In genomic region chr19:25395035-25395434, GRCm38 (mm10) we compare ENCODE assay signal across 8 mouse cellular contexts.
A peak's percentile ranks its signal among the peaks of the same experiment; 100 is the strongest.
DNase-seq lines count a peak whose midpoint lies in the region; ATAC-seq lines count a peak whose summit lies in the region.

No protein-coding gene starts in this region.

- WGBS in forebrain, embryonic 10.5 days: 33% methylated on average over 10 of the region's 10 CpGs
- 26% methylated on average over 10 of the region's 10 CpGs for WGBS in forebrain, embryonic 15.5 days
- WGBS in embryonic facial prominence, embryonic 11.5 days: 12% methylated on average over 10 of the region's 10 CpGs
- 11% methylated on average over 10 of the region's 10 CpGs for WGBS in heart, embryonic 12.5 days

- no peak overlapping the region for H3K9ac ChIP-seq in forebrain, embryonic 15.5 days (replicated peaks)
- H3K9ac ChIP-seq in embryonic facial prominence, embryonic 11.5 days (replicated peaks; ENCODE audit: low read length): 0 out of 2 replicates have a peak overlapping the region, but pooled peaks have one; percentile 25
- H3K9ac ChIP-seq in heart, embryonic 12.5 days: peak overlapping the region; percentile 46; the same call in 1 of the 2 replicates

- no peak; the same call in 1 of the 2 replicates for ATAC-seq in forebrain, embryonic 15.5 days (replicated peaks)
- ATAC-seq in embryonic facial prominence, embryonic 11.5 days (replicated peaks; ENCODE audit: insufficient number of reproducible peaks, low FRiP score, low TSS enrichment, low read depth): no peak
- ATAC-seq in heart, embryonic 12.5 days (ENCODE audit: insufficient number of reproducible peaks, low FRiP score): 0 out of 2 replicates have a peak, but pooled peaks have one; percentile 34

- peak overlapping the region; percentile 19 for H3K4me3 ChIP-seq in forebrain, embryonic 10.5 days
- no peak overlapping the region for H3K4me3 ChIP-seq in forebrain, embryonic 15.5 days
- H3K4me3 ChIP-seq in embryonic facial prominence, embryonic 11.5 days (ENCODE audit: low read depth, low read length): no peak overlapping the region
- H3K4me3 ChIP-seq in heart, embryonic 12.5 days: no peak overlapping the region; the same call in 1 of the 2 replicates

- H3K27me3 ChIP-seq in forebrain, embryonic 10.5 days (ENCODE audit: poor library complexity, severe bottlenecking): peaks cover 12% of the 10 kb centered on the region; the same call in 1 of the 2 replicates
- no peaks in the 10 kb centered on the region for H3K27me3 ChIP-seq in forebrain, embryonic 15.5 days
- no peaks in the 10 kb centered on the region for H3K27me3 ChIP-seq in embryonic facial prominence, embryonic 11.5 days (ENCODE audit: control insufficient read depth, insufficient read depth, low read length)
- H3K27me3 ChIP-seq in heart, embryonic 12.5 days (replicated peaks): no peaks in the 10 kb centered on the region

- no peaks in the 10 kb centered on the region for H3K9me3 ChIP-seq in forebrain, embryonic 10.5 days
- no peaks in the 10 kb centered on the region for H3K9me3 ChIP-seq in forebrain, embryonic 15.5 days
- H3K9me3 ChIP-seq in embryonic facial prominence, embryonic 11.5 days (replicated peaks; ENCODE audit: control insufficient read depth, low read length): no peaks in the 10 kb centered on the region
- 0 out of 2 replicates have a peak, but pooled peaks cover 4% of the 10 kb centered on the region for H3K9me3 ChIP-seq in heart, embryonic 12.5 days (replicated peaks)

- H3K36me3 ChIP-seq in forebrain, embryonic 10.5 days (replicated peaks): no peaks in the 10 kb centered on the region
- no peaks in the 10 kb centered on the region for H3K36me3 ChIP-seq in forebrain, embryonic 15.5 days
- no peaks in the 10 kb centered on the region for H3K36me3 ChIP-seq in embryonic facial prominence, embryonic 11.5 days (replicated peaks; ENCODE audit: control insufficient read depth, insufficient read depth, low read depth, low read length)
- H3K36me3 ChIP-seq in heart, embryonic 12.5 days: peaks cover 10% of the 10 kb centered on the region

- no peak for DNase-seq in forebrain, embryonic 10.5 days (ENCODE audit: extremely low spot score, low spot score)
- peak; percentile 56 for DNase-seq in embryonic facial prominence, embryonic 11.5 days (ENCODE audit: low spot score)
- DNase-seq in kidney, postnatal 10 days: peak; percentile 72
- peak; percentile 33 for DNase-seq in mesoderm, embryonic 11.5 days (ENCODE audit: low read depth, low spot score)
- no peak for DNase-seq in testis, postnatal 14 days (ENCODE audit: low spot score)
- no peak for DNase-seq in thymus, postnatal 0 days (ENCODE audit: low spot score)

- H3K27ac ChIP-seq in forebrain, embryonic 10.5 days: peak overlapping the region; percentile 63
- no peak overlapping the region; the same call in 1 of the 2 replicates for H3K27ac ChIP-seq in forebrain, embryonic 15.5 days (replicated peaks)
- peak overlapping the region; percentile 39; the same call in 1 of the 2 replicates for H3K27ac ChIP-seq in embryonic facial prominence, embryonic 11.5 days (replicated peaks; ENCODE audit: low read depth, low read length)
- peak overlapping the region; percentile 94 for H3K27ac ChIP-seq in heart, embryonic 12.5 days (ENCODE audit: poor library complexity, severe bottlenecking)

- peaks cover 29% of the 10 kb centered on the region for H3K4me1 ChIP-seq in forebrain, embryonic 10.5 days
- H3K4me1 ChIP-seq in forebrain, embryonic 15.5 days: peaks cover 6% of the 10 kb centered on the region
- H3K4me1 ChIP-seq in embryonic facial prominence, embryonic 11.5 days (ENCODE audit: control insufficient read depth, insufficient read depth, low read length): no peaks in the 10 kb centered on the region
- H3K4me1 ChIP-seq in heart, embryonic 12.5 days (replicated peaks): peaks cover 66% of the 10 kb centered on the region

- H3K4me2 ChIP-seq in forebrain, embryonic 15.5 days (replicated peaks): no peak overlapping the region
- H3K4me2 ChIP-seq in embryonic facial prominence, embryonic 11.5 days (ENCODE audit: low read depth, low read length): no peak overlapping the region
- H3K4me2 ChIP-seq in heart, embryonic 12.5 days: peak overlapping the region; percentile 53

Comparison
In these comparisons a context has a peak if more than half of its experiments do, and no peak if none do; other contexts are left out.
1. DNase-seq: peak in embryonic facial prominence, embryonic 11.5 days (single experiment), kidney, postnatal 10 days (single experiment) and mesoderm, embryonic 11.5 days (single experiment); none in forebrain, embryonic 10.5 days (single experiment), testis, postnatal 14 days (single experiment) and thymus, postnatal 0 days (single experiment).